Mouse (Mus musculus) midbrain, postnatal 0 days (tissue): Measurements from ENCODE around the gene Dock1. TPM values are rescaled to one million over a fixed set of nuclear protein-coding genes. Genes with fewer than 3 reads are reported as not detected.

Experiments used
- ATAC-seq: fragments of 200-750 bp; cut with Nextera tagmentation; 2 replicates; pipeline ENCODE4 v1.8.0; 2017; ENCODE audit warnings: moderate number of reproducible peaks, mild to moderate bottlenecking, moderate TSS enrichment, moderate library complexity; ENCODE audit not compliant: low FRiP score
- DNase-seq: peaks from one replicate; pipeline ENCODE4 v3.0.0-alpha.2; 2015; ENCODE audit warnings: low spot score
- H3K27ac ChIP-seq: fragments of 300-500 bp; sonication (generic); 2 replicates; pipeline ENCODE4 v1.5.1; 2014; ENCODE audit warnings: low read depth, mild to moderate bottlenecking, low read length, mixed read lengths
- H3K27me3 ChIP-seq: fragments of 300-500 bp; sonication (generic); 2 replicates; pipeline ENCODE4 v1.6.1; 2014; ENCODE audit warnings: low read length, control low read depth, mixed read lengths; ENCODE audit not compliant: insufficient read depth
- H3K36me3 ChIP-seq: fragments of 300-500 bp; sonication (generic); 2 replicates; pipeline ENCODE4 v1.6.1; 2014; ENCODE audit warnings: low read length, control low read depth, mixed read lengths; ENCODE audit not compliant: insufficient read depth
- H3K4me1 ChIP-seq: fragments of 300-500 bp; sonication (generic); 2 replicates; pipeline ENCODE4 v1.6.1; 2014; ENCODE audit warnings: mild to moderate bottlenecking, control low read depth, antibody characterized with exemption, low read length, mixed read lengths; ENCODE audit not compliant: insufficient read depth
- H3K4me2 ChIP-seq: fragments of 300-500 bp; sonication (generic); 2 replicates; pipeline ENCODE4 v1.6.1; 2014; ENCODE audit warnings: low read depth, mild to moderate bottlenecking, low read length, mixed read lengths; ENCODE audit not compliant: poor library complexity, severe bottlenecking
- H3K4me3 ChIP-seq: fragments of 300-500 bp; sonication (generic); 2 replicates; pipeline ENCODE4 v1.5.1; 2014; ENCODE audit warnings: low read depth, mild to moderate bottlenecking, low read length, moderate library complexity
- H3K9ac ChIP-seq: fragments of 300-500 bp; sonication (generic); replicated peaks from 2 replicates; pipeline ENCODE4 v1.6.1; 2014; ENCODE audit warnings: mild to moderate bottlenecking, low read length, moderate library complexity, mixed read lengths; ENCODE audit not compliant: poor library complexity, severe bottlenecking
- H3K9me3 ChIP-seq: fragments of 300-500 bp; sonication (generic); 2 replicates; pipeline ENCODE4 v1.6.1; 2016; ENCODE audit warnings: low read length, control low read depth
- CTCF ChIP-seq: IDR thresholded peaks from 2 replicates; pipeline ENCODE4 v1.5.1; 2016; ENCODE audit warnings: antibody characterized with exemption, mild to moderate bottlenecking
- WGBS: fragments of 180-500 bp; shearing (Covaris S2); extraction: QIAGEN DNeasy Blood & Tissue Kit; methylation state at CpG from one replicate; pipeline ENCODE4 v1.1.7; 2014; 5-methylcytosine and 5-hydroxymethylcytosine counted together
- polyA plus RNA-seq: library from polyadenylated mRNA; unstranded; fragments of >200 nt; fragmentation: Nextera tagmentation; extraction: Ambion mirVana; gene quantifications from 2 replicates; pipeline ENCODE4 v1.2.1, GENCODE M21; 2015
- total RNA-seq: library from RNA; depleted of rRNA; stranded (reverse); fragments of >200 nt; gene quantifications from 2 replicates; pipeline ENCODE4 v1.2.3, GENCODE M21; 2014

Gene Dock1
- total and polyA plus RNA-seq, 2 experiments from 2014 or later: 5.3 to 14.2 TPM

GRCm38 (mm10) chr7:135139153-135139612, 468.7 kb downstream of the Dock1 start:
- ATAC-seq: peak; percentile 34; the same call in 1 of the 2 replicates
- no peak overlapping the region for H3K4me2 ChIP-seq
- no peaks in the 10 kb centered on the region; the same call in 1 of the 2 replicates for H3K36me3 ChIP-seq
- TF ChIP-seq CTCF: peak; percentile 45
- H3K27me3 ChIP-seq: no peaks in the 10 kb centered on the region
- no peak overlapping the region for H3K4me3 ChIP-seq
- peak; percentile 35 for DNase-seq
- H3K9ac ChIP-seq: no peak overlapping the region
- H3K4me1 ChIP-seq: peaks cover 8% of the 10 kb centered on the region; the same call in 1 of the 2 replicates
- H3K27ac ChIP-seq: peak overlapping the region; percentile 28; the same call in 1 of the 2 replicates
- H3K9me3 ChIP-seq: no peaks in the 10 kb centered on the region
- WGBS: 11% methylated on average over 5 of the region's 5 CpGs

GRCm38 (mm10) chr7:135144731-135145130, 474.3 kb downstream of the Dock1 start:
- no peak for DNase-seq

GRCm38 (mm10) chr7:135150926-135151325, 480.5 kb downstream of the Dock1 start:
- 93% methylated on average over 2 of the region's 2 CpGs for WGBS
- H3K36me3 ChIP-seq: no peaks in the 10 kb centered on the region

More at GRCm38 (mm10) chr7:135144731-135145130, 474.3 kb downstream of the Dock1 start:
- Histone ChIP-seq H3K36me3 (no peaks in the 10 kb centered on the region), H3K9me3 (no peaks in the 10 kb centered on the region), H3K9ac (no peak overlapping the region), H3K4me1 (no peaks in the 10 kb centered on the region), H3K4me2 (no peak overlapping the region), H3K27ac (no peak overlapping the region), H3K27me3 (no peaks in the 10 kb centered on the region), H3K4me3 (no peak overlapping the region)
- no peak for TF ChIP-seq CTCF
- WGBS: 88% methylated on average over 4 of the region's 4 CpGs
- ATAC-seq: no peak

GRCm38 (mm10) chr7:135157571-135157970, 487.1 kb downstream of the Dock1 start:
- Histone ChIP-seq H3K27me3 (no peaks in the 10 kb centered on the region), H3K4me3 (no peak overlapping the region), H3K9me3 (no peaks in the 10 kb centered on the region), H3K36me3 (no peaks in the 10 kb centered on the region), H3K27ac (no peak overlapping the region), H3K4me2 (no peak overlapping the region), H3K9ac (no peak overlapping the region), H3K4me1 (no peaks in the 10 kb centered on the region)
- no peak for ATAC-seq
- TF ChIP-seq CTCF: no peak
- WGBS: 89% methylated on average over 5 of the region's 5 CpGs
- DNase-seq: no peak

More at GRCm38 (mm10) chr7:135150926-135151325, 480.5 kb downstream of the Dock1 start:
- Histone ChIP-seq H3K4me3 (no peak overlapping the region), H3K4me1 (no peaks in the 10 kb centered on the region; the same call in 1 of the 2 replicates), H3K27me3 (no peaks in the 10 kb centered on the region), H3K27ac (no peak overlapping the region), H3K9ac (no peak overlapping the region), H3K9me3 (no peaks in the 10 kb centered on the region), H3K4me2 (no peak overlapping the region)
- DNase-seq (no peak), ATAC-seq (no peak)
- no peak for TF ChIP-seq CTCF

- no peak overlapping the region for H3K9ac ChIP-seq
- H3K36me3 ChIP-seq: no peaks in the 10 kb centered on the region
- H3K4me3 ChIP-seq: no peak overlapping the region
- H3K27ac ChIP-seq: no peak overlapping the region
- ATAC-seq (no peak), DNase-seq (no peak)
- no peaks in the 10 kb centered on the region for H3K4me1 ChIP-seq
- H3K4me2 ChIP-seq: no peak overlapping the region
- no peak for TF ChIP-seq CTCF
- WGBS: 96% methylated on average over 10 of the region's 10 CpGs
- H3K27me3 ChIP-seq: no peaks in the 10 kb centered on the region
- no peaks in the 10 kb centered on the region for H3K9me3 ChIP-seq
Measured at GRCm38 (mm10) chr7:135158381-135158780, 487.9 kb downstream of the Dock1 start.

GRCm38 (mm10) chr7:135159606-135160005, 489.2 kb downstream of the Dock1 start:
- WGBS: 90% methylated on average over 4 of the region's 4 CpGs
- no peak for ATAC-seq
- Histone ChIP-seq H3K9ac (no peak overlapping the region), H3K9me3 (no peaks in the 10 kb centered on the region), H3K4me2 (no peak overlapping the region), H3K4me3 (no peak overlapping the region), H3K36me3 (no peaks in the 10 kb centered on the region), H3K4me1 (no peaks in the 10 kb centered on the region), H3K27me3 (no peaks in the 10 kb centered on the region), H3K27ac (no peak overlapping the region)
- TF ChIP-seq CTCF: no peak
- DNase-seq: no peak
